Mouse (Mus musculus): ENCODE data around the gene Dao. TPM values are rescaled to one million over a fixed set of nuclear protein-coding genes. Genes with fewer than 3 reads are reported as not detected.
A peak's percentile ranks its signal among the peaks of the same experiment; 100 is the strongest.

The Dao gene
- total RNA-seq (2017) = not detected in 2 replicates

GRCm38 (mm10) chr5:114003542-114003941 lies at the start of gene Dao:
Dao (plus strand) TSS chr5:114003703.
- no peak for ATAC-seq (ENCODE audit: extremely low read depth, insufficient number of reproducible peaks, low FRiP score, poor library complexity, severe bottlenecking)

GRCm38 (mm10) chr5:113954421-113954820 lies 49.1 kb upstream of the Dao start:
- ATAC-seq (ENCODE audit: extremely low read depth, insufficient number of reproducible peaks, low FRiP score, poor library complexity, severe bottlenecking) = peak; percentile 68; the same call in 1 of the 2 replicates

- ATAC-seq (ENCODE audit: extremely low read depth, insufficient number of reproducible peaks, low FRiP score, poor library complexity, severe bottlenecking) = no peak
Observed at GRCm38 (mm10) chr5:113955281-113955680, 48.2 kb upstream of the Dao start.

- no peak for ATAC-seq (ENCODE audit: extremely low read depth, insufficient number of reproducible peaks, low FRiP score, poor library complexity, severe bottlenecking)
Observed at GRCm38 (mm10) chr5:113955691-113956090, 47.8 kb upstream of the Dao start.

GRCm38 (mm10) chr5:113956510-113956909 lies 47.0 kb upstream of the Dao start:
- peak; percentile 50 for ATAC-seq (ENCODE audit: extremely low read depth, insufficient number of reproducible peaks, low FRiP score, poor library complexity, severe bottlenecking)

- ATAC-seq (ENCODE audit: extremely low read depth, insufficient number of reproducible peaks, low FRiP score, poor library complexity, severe bottlenecking) = no peak
Observed at GRCm38 (mm10) chr5:113959039-113959438, 44.5 kb upstream of the Dao start.

- no peak for ATAC-seq (ENCODE audit: extremely low read depth, insufficient number of reproducible peaks, low FRiP score, poor library complexity, severe bottlenecking)
Observed at GRCm38 (mm10) chr5:113960416-113960815, 43.1 kb upstream of the Dao start.

- ATAC-seq (ENCODE audit: extremely low read depth, insufficient number of reproducible peaks, low FRiP score, poor library complexity, severe bottlenecking) = no peak
Observed at GRCm38 (mm10) chr5:113961776-113962175, 41.7 kb upstream of the Dao start.

GRCm38 (mm10) chr5:113964972-113965371 lies 38.5 kb upstream of the Dao start:
- no peak for ATAC-seq (ENCODE audit: extremely low read depth, insufficient number of reproducible peaks, low FRiP score, poor library complexity, severe bottlenecking)

- ATAC-seq (ENCODE audit: extremely low read depth, insufficient number of reproducible peaks, low FRiP score, poor library complexity, severe bottlenecking) = no peak
Observed at GRCm38 (mm10) chr5:113965659-113966185, 37.8 kb upstream of the Dao start.

GRCm38 (mm10) chr5:113966452-113967150 lies 36.9 kb upstream of the Dao start:
- no peak for ATAC-seq (ENCODE audit: extremely low read depth, insufficient number of reproducible peaks, low FRiP score, poor library complexity, severe bottlenecking)

- ATAC-seq (ENCODE audit: extremely low read depth, insufficient number of reproducible peaks, low FRiP score, poor library complexity, severe bottlenecking) = no peak
Observed at GRCm38 (mm10) chr5:113968371-113968770, 35.1 kb upstream of the Dao start.

GRCm38 (mm10) chr5:113971434-113971960 lies 32.0 kb upstream of the Dao start:
- ATAC-seq (ENCODE audit: extremely low read depth, insufficient number of reproducible peaks, low FRiP score, poor library complexity, severe bottlenecking) = no peak

- no peak for ATAC-seq (ENCODE audit: extremely low read depth, insufficient number of reproducible peaks, low FRiP score, poor library complexity, severe bottlenecking)
Observed at GRCm38 (mm10) chr5:113972589-113973515, 30.7 kb upstream of the Dao start.

- ATAC-seq (ENCODE audit: extremely low read depth, insufficient number of reproducible peaks, low FRiP score, poor library complexity, severe bottlenecking) = no peak
Observed at GRCm38 (mm10) chr5:113973790-113974189, 29.7 kb upstream of the Dao start.

- no peak for ATAC-seq (ENCODE audit: extremely low read depth, insufficient number of reproducible peaks, low FRiP score, poor library complexity, severe bottlenecking)
Observed at GRCm38 (mm10) chr5:113974576-113974975, 28.9 kb upstream of the Dao start.

- ATAC-seq (ENCODE audit: extremely low read depth, insufficient number of reproducible peaks, low FRiP score, poor library complexity, severe bottlenecking) = no peak
Observed at GRCm38 (mm10) chr5:113975538-113976215, 27.8 kb upstream of the Dao start.

- no peak for ATAC-seq (ENCODE audit: extremely low read depth, insufficient number of reproducible peaks, low FRiP score, poor library complexity, severe bottlenecking)
Observed at GRCm38 (mm10) chr5:113976597-113976996, 26.9 kb upstream of the Dao start.

- no peak for ATAC-seq (ENCODE audit: extremely low read depth, insufficient number of reproducible peaks, low FRiP score, poor library complexity, severe bottlenecking)
Observed at GRCm38 (mm10) chr5:113977309-113977708, 26.2 kb upstream of the Dao start.
